Mouse (Mus musculus) lung, postnatal 4 days (tissue): ENCODE measurements around the gene Lyrm2.

ENCODE experiments used
- DNase-seq, 2 experiments: peaks; one replicate each; pipeline ENCODE4 v3.0.0; 2021

Lyrm2 gene

DNA sequence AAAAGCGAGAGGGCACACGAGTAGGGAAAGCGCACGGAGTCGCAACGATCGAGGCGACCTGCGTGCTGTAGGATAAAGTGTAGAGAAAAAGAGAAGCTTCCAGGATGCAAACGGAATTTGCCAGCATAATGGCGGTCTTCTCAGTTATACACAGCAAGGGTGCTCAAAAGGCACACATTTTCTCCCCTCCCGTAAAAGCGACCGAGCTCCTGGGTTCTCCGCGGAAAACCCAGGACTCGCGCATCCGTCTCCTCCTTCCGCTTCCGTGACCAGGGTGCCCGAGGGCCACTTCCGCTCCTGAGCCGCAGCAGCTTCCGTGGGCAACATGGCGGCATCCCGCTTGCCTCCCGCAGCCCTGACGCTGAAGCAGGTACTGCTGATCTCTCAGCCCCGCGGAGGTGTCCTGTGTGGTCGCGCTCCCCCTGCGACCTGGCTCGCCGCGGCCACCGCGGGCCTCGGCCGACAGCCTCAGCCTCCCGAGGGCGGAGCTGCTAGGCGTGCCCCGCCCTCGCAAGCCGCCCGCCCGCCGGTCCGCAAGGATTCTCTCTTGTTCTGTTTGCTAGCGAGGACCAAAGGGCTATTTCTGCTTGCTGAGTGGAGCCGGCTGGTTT, at the start of gene Lyrm2:
Gene Lyrm2 (plus strand): TSS at position 288 of the 611 bp plus-strand sequence.
- DNase-seq: peak; percentile 85 to 86

DNA sequence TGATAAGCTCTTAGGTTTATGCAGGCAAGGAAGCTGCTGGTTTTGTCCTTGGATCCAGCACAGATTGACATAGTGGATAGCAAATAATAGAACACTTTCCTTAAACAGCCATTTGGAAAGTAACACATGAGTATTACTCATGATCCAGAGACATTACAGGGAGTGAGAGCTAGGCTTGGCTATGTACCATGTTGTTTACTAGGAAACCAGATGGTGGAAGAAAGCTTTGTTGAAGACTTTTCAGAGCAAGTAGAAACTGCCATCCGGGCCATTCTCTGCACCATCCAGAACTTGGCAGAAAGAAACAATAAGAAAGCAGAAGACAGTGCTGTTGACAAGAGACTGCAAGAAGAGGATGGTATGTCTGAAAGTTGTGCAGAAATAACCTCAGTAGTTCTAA, 49.3 kb upstream of the Lyrm2 start:
- no peak for DNase-seq

DNA sequence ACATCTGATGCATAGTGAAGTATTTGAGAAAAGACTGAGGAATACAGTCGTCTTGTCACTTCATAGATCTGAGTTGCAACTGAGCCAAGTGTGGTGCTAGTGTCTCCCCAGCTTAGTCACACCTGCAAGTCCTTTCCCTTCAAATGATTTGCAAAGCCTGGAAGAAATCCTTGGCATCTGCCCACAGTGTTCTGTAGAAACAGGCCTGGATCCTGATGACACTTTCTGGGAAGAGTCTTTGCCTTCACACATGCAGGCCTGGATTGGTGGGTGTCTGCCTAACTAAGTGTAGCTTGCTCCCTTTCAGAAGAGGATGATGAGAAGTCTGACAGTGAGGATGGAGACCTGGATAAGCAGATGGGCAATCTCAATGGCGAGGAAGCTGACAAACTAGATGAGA, 42.6 kb upstream of the Lyrm2 start:
- no peak for DNase-seq

DNA sequence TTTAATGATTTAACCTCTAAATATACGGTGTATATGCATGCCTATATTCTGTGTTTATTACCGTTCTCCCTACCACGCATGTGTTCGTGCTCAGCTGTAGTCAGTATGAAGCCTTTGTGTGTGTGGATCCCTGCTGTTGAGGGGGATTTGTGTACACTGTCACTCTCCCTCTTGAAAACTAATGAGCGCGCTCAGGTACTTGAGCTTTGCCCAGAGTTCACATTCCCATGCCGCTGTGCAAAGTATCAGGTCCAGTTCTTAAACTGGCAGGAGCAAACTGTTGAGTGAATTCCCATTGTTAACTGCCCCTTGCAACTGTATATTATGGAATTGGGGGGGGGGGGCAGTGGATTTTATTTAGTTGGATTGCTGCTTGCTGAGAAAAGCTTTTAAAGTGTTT, 32.6 kb upstream of the Lyrm2 start:
- DNase-seq: no peak

DNA sequence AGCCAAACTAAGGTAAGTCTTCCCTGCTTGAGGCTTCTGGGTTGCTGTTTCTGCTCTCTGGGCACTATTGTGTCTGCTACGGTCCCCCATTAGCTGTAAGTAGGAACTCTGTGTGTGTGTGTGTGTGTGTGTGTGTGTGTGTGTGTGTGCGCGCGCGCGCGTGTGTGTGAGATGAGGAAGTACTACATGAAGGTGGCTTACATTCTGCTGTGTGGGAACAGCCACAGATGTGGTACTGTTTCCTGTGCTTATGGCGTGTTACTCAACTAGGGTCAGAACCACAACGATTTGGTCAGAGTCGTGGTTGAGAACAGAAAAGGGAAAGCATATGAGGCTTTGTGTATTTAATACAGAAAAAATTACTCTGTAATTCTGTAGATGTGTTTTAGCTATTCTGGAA, 32.0 kb upstream of the Lyrm2 start:
- DNase-seq: peak; percentile 24 to 27

DNA sequence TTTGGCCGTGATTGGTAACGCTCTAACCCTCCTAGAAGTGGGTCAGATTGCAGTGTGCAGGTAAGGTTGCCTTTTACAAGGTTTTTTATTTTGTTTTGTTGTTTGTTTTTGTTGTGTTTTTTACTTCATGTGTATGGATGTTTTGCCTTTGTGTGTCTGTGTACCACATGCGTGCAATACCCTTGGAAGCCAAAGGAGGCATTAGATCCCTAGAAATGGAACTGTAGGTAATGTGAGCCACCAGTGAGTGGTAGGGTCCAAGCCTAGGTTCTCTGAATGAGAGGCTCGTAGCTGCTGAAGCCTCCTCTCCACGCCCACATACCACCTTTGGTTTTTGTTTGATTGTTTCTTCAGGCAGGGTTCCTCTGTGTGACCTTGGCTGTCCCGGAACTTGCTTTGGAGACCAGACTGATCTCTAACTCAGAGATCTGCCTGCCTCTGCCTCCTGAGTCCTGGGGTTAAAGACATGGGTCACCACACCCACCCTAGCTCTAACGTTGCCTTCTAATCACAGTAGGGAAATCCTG, 29.7 kb upstream of the Lyrm2 start:
- no peak for DNase-seq

DNA sequence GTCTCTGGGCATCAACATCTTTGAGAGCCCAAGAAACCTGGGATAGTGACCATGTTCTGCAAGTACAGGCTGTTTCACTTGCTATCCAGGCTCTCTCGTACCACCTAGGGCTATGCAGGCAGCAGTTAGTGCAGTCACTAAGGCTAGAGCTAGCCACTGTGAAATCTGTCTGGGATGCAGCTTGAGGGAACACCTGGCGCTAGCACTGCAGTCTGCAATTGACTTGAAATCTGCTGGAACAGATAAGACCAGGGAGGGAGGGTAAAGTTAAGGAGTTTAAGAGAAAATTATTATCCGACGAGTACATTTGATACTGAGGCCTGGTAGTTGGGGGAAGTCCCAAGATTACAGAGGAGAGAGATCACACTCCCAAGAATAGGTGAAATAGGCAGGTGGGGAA, 20.1 kb upstream of the Lyrm2 start:
- DNase-seq: no peak

DNA sequence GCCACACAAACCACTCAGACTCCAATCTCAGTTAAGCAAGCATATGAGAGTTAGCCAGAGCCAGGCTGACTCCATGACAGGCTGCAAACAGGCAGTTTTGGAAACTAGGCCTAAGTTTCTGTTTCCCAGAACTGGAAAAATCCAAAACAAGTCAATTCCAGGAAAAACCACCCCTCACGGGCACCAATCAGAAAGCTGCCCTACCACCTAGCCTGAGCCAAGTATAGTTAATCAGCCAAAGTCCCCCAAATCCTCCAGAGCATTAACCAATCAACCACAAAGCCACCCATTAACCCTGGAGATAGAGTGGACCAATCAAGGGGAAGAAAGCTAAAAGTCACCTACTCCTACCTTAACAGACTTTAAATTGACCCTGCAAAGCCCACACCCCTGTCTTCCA, 12.9 kb upstream of the Lyrm2 start:
- DNase-seq: no peak

DNA sequence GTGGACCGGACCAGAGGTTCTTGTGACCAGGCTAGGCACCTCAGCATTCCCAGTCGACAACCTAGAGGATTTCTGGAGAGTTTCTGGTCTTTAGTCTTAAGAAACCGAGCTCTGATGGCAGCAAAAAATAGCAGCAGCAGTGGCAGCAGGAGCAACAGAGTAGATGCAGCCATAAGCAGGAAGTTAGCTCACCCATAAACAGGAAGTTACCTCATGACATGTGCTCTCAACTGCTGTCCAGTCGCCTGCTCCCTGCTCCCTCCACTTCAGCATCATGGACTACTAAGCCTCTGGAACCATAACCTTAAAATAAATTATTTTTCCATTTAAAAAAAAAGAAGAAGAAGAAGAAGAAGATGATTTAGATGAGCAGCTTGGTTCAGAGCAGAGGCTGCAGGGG, 11.0 kb upstream of the Lyrm2 start:
- no peak for DNase-seq

DNA sequence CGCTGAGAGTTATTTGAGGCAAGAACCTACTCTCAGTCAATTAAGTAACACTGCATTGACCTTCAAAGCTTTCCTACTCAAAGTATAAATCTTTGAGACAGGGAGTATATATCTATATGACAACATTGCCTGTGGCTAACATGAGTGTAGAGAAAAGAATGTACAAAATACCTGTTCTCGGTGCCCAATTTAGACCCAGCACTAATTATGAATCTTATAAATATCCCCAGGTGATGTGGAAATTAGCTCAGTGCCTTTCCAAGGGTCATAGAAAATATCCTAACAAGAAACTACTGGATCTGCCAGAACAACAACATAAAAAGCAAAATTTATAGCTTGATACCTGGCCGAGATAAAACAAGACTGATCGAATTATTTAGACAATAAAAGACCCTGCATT, 1.1 kb upstream of the Lyrm2 start:
- DNase-seq: no peak

DNA sequence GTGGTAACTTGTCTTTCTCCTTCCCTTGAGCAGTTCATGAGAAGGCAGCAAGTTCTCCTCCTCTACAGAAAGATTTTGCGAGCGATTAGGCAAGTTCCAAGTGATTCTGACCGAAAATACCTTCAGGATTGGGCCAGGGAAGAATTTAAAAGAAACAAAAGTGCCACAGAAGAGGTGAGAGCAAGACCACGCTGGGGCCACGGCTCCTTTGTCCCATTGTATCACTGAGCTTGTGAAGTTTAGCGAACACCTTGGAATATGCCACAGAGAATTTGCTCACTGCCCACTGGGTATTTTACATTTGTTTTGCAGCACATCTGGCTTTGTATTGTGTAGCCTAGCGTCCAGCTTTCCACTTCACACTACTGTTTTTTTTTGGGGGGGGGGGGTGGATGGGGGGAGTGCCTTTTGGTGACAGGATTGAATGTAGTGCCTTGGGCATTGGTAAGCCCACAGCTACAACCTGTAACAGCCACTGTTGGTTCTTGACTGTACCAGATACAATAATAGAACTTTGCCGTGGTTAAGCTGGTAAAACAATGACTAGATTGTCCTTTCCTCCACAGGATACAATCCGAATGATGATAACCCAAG, 621 bp downstream of the Lyrm2 start:
- DNase-seq: no peak

DNA sequence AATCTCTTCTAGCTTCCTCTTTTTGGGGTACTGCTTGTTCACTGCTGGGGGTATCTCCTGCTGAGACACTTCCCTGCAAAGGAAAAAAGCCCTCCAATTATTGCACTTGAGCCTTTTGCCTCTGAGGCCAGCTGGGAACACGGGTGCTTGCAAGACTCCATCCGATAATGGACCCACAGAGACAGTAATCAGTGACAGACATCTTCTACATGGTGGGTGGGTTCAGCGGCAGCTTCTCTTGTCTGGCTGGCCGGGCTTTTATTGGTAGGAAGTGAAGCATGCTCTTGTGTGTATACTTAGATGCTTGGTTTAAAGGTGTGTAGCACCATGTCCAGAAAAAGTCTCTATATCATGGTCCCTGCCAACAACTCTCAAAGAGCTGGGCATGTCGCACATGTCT, 17.4 kb downstream of the Lyrm2 start:
- DNase-seq: no peak

DNA sequence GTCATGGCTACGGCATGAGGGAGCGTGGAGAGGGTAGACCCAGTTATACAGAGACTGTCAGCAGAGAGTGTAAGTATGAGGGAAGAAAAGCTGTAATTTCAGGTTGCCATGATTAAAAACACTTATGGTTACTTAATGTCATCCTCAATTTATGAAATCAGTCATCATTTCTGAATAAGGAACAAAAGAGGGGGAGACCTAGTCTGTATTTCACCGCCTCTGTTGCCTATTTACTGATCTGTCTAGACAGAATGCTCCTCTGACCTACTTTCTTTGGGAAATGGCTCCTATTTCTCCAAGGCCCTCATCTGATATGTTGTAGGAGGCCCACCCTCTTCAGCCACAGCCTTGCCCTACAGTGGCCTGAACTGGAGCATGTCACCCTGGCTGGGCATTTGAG, 20.6 kb downstream of the Lyrm2 start:
- no peak for DNase-seq

DNA sequence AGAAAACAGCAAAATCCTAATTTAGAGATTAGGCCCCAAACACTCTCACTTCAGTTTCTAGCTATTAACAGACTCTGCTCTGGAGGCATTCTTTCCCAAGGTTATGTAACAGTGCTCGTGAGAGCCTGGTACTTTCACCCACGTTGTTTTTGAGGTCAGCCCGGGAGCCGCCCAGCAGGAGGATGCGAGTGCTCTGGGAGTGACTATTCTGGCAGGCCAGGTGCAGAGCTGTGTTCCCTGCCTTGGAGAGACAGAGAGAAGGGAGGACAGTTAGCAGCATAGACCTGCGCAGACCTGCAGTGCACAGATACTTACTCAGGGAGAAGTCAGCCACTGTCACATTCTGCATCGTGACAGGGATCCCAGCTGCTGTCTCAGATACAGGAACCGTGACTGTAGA, 24.2 kb downstream of the Lyrm2 start:
- DNase-seq: no peak

DNA sequence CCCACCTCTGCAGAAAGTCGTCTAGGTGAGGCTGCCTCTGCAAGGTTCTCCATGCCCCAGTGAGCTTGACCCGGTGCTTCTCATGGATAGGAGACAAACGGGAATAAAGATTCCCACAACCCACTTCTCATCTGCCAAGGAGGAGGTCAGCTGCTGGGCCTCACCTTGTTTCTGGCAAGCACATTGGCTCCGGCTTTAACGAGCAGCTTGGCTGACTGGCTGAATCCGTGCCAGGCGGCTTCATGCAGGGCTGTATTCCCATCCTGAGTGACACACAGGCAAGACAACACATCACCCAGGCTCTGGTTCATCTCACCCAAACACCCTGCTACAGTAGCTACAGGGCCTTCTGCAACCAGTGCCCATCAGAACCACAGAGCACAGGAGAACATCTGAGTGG, 26.9 kb downstream of the Lyrm2 start:
- no peak for DNase-seq

DNA sequence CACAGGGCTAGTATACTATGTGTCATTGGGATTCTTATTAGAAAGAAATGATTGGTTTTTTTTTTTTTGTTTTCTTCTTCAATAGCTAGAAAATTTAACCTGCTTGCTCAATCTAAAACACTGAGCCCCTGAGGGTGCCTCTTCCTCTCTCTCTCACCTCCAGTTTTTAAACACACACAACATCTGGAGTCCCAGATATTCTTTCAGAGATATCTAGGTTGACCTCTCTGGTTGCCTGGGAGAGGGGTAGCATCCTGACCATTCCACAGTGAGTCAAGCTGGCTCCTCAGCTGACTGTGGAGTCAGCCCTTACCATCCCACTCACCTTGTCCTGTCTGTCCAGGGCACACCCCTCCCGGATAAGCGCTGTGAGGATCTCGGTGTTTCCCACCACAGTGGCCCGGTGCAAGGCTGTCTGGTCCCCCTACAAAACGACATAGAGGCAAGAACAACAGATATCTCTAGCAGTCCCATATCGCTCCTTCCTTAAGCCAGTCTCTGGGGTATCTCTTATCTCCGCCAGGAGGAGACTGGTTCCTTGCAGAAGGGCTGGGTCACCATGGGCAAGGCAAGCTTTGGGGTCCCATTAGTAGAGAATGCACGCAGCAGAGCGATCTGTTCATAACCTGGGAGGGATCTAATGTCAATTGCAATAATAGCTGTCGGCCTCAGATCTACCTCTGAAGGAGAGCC, 28.5 kb downstream of the Lyrm2 start:
- DNase-seq: no peak

DNA sequence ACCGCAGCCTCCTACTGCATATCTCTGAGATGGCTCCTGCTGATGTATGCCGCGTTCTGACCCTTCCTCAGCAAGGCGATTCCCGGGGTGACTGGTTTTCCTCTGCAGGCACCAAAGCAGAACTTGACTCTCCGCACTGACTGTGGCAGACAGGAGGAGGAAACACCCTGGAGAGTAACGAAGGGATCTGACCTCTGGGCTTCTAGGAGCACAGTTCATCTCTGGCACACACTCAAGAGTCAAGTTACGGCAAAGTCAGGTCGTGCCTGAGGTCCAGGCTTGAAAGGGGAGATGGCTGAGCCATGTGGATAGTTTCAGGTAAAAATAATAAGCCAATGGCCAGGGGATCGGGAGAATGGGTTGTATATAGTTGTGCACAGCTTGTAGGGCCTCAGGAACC, 29.3 kb downstream of the Lyrm2 start:
- DNase-seq: no peak

DNA sequence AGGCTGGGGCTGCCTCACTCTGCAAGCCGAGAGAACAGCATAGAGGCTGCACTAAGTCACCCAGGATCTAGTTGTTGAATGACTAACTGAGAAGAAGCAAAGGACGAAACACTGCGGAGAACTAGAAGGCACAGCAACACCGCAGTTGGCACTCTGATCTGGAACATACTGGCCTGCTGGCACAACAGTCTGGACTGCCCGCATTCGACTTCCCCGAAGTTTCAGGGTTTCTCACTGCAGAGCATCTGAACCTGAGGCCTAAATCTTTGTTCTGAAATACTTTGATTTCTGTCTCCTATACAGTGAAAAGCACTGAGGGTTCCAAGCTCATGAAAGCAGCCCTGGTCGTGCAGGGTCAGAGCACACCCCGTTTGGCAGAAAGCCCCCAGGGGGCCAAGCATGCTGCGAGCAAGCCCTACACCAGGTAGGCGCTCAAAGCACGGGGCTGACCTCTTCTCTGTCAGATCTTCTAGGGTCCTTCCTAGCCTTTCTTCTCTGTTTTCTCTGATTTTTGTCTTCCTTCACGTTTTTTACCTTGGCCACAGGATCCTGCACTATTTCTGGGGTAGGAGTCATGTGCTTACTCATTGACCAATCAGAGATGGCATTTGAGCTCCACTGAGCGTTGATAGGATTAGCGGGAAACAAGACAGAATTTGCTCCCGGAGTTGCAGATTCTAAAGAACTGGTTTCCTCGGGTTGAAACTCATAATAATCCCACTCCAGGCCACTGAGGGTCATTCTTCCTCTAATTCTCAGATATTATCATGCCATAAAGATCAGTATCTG, 33.6 kb downstream of the Lyrm2 start:
- no peak for DNase-seq

DNA sequence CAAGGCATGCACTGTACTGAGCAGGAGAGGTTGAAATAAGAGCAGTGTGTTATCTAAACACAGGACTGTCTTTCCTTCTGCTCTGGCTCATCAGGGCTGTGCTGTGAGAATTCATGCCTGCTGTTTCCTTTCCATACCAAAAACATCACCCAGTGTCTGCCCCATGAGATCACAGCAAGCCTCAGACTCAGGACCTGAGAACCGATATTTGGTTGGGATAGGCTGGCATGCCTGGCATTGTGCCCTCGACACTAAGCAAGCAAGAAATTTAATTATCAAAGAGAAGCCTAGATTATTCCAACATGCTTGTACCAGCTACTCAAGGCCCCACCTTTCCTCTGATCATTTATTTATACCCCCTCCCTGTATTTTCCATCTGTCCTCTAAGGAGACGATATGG, 34.5 kb downstream of the Lyrm2 start:
- no peak for DNase-seq

DNA sequence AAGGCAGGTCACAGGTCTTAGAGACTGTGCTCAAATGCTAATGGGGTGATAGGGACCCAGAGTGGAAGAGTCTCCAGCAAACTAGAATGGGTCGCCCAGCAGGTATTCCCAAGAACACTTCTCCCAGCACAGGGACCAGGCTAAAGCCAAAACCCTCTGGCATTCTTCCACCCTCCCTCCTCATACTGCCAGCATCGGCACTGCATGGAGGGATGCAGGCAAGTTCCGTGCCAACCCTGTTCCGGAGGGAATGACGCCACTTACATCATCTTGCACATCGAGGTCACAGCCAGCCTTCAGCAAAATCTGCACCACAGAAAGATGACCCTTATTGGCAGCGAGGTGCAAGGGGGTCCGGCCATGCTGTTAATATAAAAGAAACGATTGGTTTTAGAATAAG, 36.0 kb downstream of the Lyrm2 start:
- DNase-seq: no peak

DNA sequence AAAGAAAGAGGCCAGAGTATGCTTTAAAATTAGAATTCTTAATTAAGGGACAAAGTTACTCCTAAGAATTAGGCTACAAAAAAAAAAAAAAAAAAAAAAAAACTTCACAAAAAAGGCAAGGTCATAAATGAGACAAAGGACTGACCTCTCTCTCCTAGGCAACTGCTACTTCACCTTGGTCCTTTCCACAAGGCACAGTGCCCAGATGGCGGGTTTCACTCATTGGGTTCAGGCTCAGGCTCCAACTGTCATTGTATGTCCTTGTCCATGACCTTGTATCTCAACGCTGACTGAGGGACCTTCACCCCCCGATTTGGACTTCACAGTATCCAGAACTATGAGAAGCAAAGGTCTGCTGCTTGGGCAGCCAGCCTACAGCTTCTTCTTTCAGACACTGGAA, 38.3 kb downstream of the Lyrm2 start:
- DNase-seq: no peak
